Mouse (Mus musculus) liver, embryonic 15.5 days (tissue): ENCODE measurements around the gene Atg7. TPM values are rescaled to one million over a fixed set of nuclear protein-coding genes. Genes with fewer than 3 reads are reported as not detected.
A peak's percentile ranks its signal among the peaks of the same experiment; 100 is the strongest.

Experiments
- ATAC-seq: fragments of 200-750 bp; cut with Nextera tagmentation; 2 replicates; pipeline ENCODE4 v1.8.0; 2017; ENCODE audit warnings: moderate number of reproducible peaks, mild to moderate bottlenecking, moderate library complexity; ENCODE audit not compliant: insufficient read depth
- H3K27ac ChIP-seq: fragments of 300-500 bp; sonication (generic); replicated peaks from 2 replicates; pipeline ENCODE4 v1.5.1; 2015; ENCODE audit warnings: mild to moderate bottlenecking, inconsistent platforms
- H3K27me3 ChIP-seq: fragments of 300-500 bp; sonication (generic); 2 replicates; pipeline ENCODE4 v1.6.1; 2015; ENCODE audit warnings: mild to moderate bottlenecking, inconsistent platforms
- H3K36me3 ChIP-seq: fragments of 300-500 bp; sonication (generic); replicated peaks from 2 replicates; pipeline ENCODE4 v1.6.1; 2015; ENCODE audit warnings: moderate library complexity, mild to moderate bottlenecking, inconsistent platforms
- H3K4me1 ChIP-seq: fragments of 300-500 bp; sonication (generic); replicated peaks from 2 replicates; pipeline ENCODE4 v1.6.1; 2015; ENCODE audit warnings: inconsistent platforms
- H3K4me2 ChIP-seq: fragments of 300-500 bp; sonication (generic); 2 replicates; pipeline ENCODE4 v1.6.1; 2015; ENCODE audit warnings: moderate library complexity, mild to moderate bottlenecking, inconsistent platforms
- H3K4me3 ChIP-seq: fragments of 300-500 bp; sonication (generic); replicated peaks from 2 replicates; pipeline ENCODE4 v1.5.1; 2015; ENCODE audit warnings: mild to moderate bottlenecking, inconsistent platforms
- H3K9ac ChIP-seq: fragments of 300-500 bp; sonication (generic); 2 replicates; pipeline ENCODE4 v1.6.1; 2015; ENCODE audit warnings: moderate library complexity, mild to moderate bottlenecking, inconsistent platforms
- H3K9me3 ChIP-seq: fragments of 300-500 bp; sonication (generic); replicated peaks from 2 replicates; pipeline ENCODE4 v1.6.1; 2016; ENCODE audit warnings: inconsistent platforms
- WGBS: fragments of 180-500 bp; shearing (Covaris S2); methylation state at CpG from one replicate; pipeline ENCODE4 v1.1.7; 2015; ENCODE audit warnings: mixed read lengths; ENCODE audit not compliant: insufficient replicate concordance; 5-methylcytosine and 5-hydroxymethylcytosine counted together
- polyA plus RNA-seq: library from polyadenylated mRNA; unstranded; fragments of >200 nt; fragmentation: Nextera tagmentation; extraction: Ambion mirVana; gene quantifications from 2 replicates; pipeline ENCODE4 v1.2.1, GENCODE M21; 2015

Atg7 gene
- polyA plus RNA-seq, 1 experiment from 2014 or later = 12.5 TPM

DNA sequence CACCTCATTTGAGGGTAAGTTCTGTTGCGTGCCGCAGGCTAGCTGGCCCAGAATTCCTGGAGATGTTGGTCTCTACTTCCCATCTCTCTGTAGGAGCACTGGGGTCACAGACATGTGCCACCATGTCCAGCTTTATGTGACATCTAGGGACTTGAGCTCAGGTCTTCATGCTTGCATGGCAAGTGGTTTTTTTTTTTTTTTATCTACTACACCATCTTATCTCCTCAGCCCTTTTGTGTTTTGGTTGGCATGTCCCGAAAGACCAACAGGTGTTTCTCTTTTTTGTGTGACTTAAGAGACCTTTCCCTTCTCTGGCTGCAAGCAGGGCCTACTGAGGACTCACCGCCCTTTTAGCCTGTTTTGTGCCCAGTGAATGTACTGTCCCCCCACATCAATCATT lies 213.6 kb downstream of the Atg7 start:
- H3K4me3 ChIP-seq = no peak overlapping the region
- WGBS = 64% methylated on average over 4 of the region's 4 CpGs
- H3K9ac ChIP-seq = no peak overlapping the region
- H3K4me1 ChIP-seq = no peaks in the 10 kb centered on the region
- no peaks in the 10 kb centered on the region for H3K9me3 ChIP-seq
- no peak for ATAC-seq
- H3K27me3 ChIP-seq = no peaks in the 10 kb centered on the region
- no peak overlapping the region for H3K4me2 ChIP-seq
- H3K27ac ChIP-seq = no peak overlapping the region
- H3K36me3 ChIP-seq = peaks cover 21% of the 10 kb centered on the region

DNA sequence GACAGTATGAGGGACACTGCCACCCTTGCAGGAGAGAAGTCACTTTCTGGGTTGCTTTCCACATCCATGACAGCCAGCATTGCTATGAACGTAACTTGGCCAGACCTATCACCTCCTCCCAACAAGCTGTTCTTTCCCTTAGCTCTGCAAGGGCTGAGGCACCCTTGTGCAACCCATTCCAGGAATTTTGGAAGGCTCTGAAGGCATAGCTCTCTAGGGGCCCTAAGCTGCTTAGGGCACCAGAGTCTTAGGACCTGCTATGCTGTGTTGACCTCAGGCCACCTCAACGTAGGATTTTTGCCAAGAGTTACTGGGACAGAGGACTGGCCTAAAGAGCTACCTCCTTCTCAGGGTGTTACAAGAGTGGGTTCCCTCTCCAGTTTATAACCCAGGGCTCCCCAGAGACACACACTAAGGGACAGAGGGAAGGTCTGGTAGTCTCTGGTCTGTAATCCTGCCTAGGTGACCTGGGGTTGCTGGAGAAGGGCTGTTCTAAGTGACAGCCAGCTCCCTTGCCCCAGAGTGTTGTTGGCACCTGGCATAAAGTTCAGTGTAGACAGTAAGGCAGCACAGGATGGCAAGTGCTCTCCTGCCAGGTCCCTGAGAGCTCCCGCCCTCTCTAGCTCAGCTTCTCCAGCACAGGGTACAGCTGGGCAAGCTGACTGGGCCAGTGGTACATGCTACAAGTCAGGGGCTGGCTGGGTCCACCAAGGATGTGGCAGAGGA lies 215.3 kb downstream of the Atg7 start:
- Histone ChIP-seq H3K9ac (no peak overlapping the region), H3K9me3 (no peaks in the 10 kb centered on the region), H3K36me3 (peaks cover 34% of the 10 kb centered on the region), H3K27me3 (no peaks in the 10 kb centered on the region), H3K4me2 (no peak overlapping the region), H3K4me1 (no peaks in the 10 kb centered on the region), H3K4me3 (no peak overlapping the region), H3K27ac (no peak overlapping the region)
- ATAC-seq = no peak
- 58% methylated on average over 3 of the region's 3 CpGs for WGBS

DNA sequence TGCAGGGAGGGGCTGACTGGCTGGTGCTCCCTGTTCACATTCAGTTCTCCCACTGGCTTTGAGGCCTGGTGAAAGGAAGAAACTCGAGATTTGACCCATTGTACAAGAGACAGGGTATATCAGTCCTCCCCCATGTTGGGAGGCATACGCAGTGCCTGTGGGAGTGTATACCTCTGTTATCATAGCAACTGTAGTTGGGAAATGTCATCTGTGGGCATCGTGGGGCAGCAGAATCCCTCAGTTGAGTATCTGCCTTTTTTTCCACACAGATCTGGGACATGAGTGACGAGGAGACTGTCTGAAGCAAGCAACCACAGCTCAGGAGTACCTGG lies 215.8 kb downstream of the Atg7 start:
- H3K9ac ChIP-seq = no peak overlapping the region
- peaks cover 34% of the 10 kb centered on the region for H3K36me3 ChIP-seq
- ATAC-seq = no peak
- 51% methylated on average over 4 of the region's 4 CpGs for WGBS
- no peaks in the 10 kb centered on the region for H3K27me3 ChIP-seq
- no peak overlapping the region for H3K27ac ChIP-seq
- H3K4me1 ChIP-seq = no peaks in the 10 kb centered on the region
- no peaks in the 10 kb centered on the region for H3K9me3 ChIP-seq
- no peak overlapping the region for H3K4me3 ChIP-seq
- no peak overlapping the region for H3K4me2 ChIP-seq

DNA sequence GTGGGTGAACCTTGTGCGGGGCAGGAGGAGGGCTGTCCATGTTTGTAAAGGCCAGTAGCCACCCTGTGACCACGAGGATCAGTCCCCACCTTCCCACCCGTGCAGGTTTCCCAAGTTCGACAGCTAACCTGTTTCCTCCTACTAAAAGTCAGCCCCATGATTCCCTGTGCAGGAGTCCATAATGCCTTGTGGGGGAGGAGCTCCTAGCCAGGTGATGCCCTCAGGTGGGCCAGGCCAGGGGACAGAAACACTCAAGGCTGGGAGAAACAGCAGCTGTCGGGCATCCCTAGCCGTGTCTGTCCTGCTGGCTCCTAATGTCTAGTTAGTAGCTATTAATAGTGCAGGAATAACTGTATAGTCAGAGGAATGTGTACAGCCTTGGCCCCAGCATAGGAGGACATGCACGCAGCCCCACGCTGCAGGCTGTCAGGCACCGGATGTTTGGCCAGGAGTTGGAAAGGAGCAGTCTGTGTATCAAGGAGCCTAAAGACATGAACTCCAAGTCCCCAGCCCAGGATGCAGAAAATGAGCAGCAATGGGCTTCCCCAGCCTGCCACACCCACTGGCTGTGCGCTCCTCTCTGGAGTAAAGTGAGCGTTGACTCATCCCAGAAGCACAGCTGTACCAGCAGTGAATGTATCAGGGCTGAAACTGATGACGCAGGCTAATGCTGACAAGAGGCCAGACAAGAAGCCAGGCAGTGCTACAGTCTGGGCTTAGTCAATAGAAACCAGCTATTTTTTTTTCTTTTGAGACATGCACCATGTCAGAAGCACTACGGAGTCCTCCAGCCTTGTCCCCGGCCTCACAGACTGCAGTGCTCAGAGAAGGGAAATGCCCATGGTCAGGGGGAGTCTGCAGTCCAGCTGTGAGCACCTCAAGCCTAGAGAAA lies 218.0 kb downstream of the Atg7 start:
- Histone ChIP-seq H3K4me3 (no peak overlapping the region), H3K36me3 (peaks cover 34% of the 10 kb centered on the region), H3K27me3 (no peaks in the 10 kb centered on the region), H3K9ac (no peak overlapping the region), H3K4me2 (no peak overlapping the region), H3K4me1 (no peaks in the 10 kb centered on the region), H3K27ac (no peak overlapping the region), H3K9me3 (no peaks in the 10 kb centered on the region)
- peak; percentile 14; the same call in 1 of the 2 replicates for ATAC-seq
- 77% methylated on average over 14 of the region's 14 CpGs for WGBS

DNA sequence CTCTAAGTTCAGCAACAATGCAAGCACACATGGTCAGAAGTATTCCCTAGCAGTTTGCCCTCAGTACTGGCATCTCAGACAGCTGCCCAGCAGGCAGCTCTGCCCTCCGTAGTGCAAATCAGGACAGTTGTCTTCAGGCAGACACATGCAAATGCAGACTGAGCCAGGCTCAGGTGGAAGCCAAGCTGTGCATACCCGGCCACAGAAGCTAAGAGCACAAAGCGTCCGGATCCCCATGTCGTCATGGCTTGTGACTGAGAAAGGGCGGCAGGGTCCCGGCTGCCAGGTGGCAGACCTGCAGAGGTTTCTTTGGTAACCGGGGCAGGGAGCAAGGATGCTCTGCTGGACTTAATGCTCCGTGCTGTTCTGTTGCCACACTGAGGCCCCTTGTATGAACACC lies 218.7 kb downstream of the Atg7 start:
- H3K27me3 ChIP-seq = no peaks in the 10 kb centered on the region
- H3K9me3 ChIP-seq = no peaks in the 10 kb centered on the region
- H3K27ac ChIP-seq = no peak overlapping the region
- H3K4me3 ChIP-seq = no peak overlapping the region
- H3K4me2 ChIP-seq = no peak overlapping the region
- H3K4me1 ChIP-seq = 0 out of 2 replicates have a peak, but pooled peaks cover 1% of the 10 kb centered on the region
- peaks cover 34% of the 10 kb centered on the region for H3K36me3 ChIP-seq
- H3K9ac ChIP-seq = no peak overlapping the region
- ATAC-seq = no peak
- WGBS = 82% methylated on average over 9 of the region's 9 CpGs

DNA sequence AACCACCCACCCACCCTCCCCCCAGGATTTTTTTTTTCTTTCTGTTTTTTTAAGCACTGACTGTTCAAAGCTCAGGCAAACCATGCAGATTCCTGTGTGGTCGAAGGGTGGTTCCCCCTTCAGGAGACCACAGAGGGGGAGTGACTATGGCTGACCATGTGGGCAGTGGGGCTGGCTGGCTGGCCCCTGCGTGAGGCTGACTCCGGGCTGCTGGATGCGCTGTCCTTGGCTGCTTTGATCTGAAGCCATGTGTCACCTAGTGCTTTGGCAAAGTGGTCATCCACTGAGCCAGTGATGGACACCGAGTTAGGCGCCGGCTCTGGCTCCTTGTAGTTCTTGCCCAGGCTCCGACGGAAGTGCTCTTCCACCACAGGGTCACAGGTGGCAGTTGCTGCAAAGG lies 219.1 kb downstream of the Atg7 start:
- 0 out of 2 replicates have a peak, but pooled peaks cover 3% of the 10 kb centered on the region for H3K4me1 ChIP-seq
- peaks cover 34% of the 10 kb centered on the region for H3K36me3 ChIP-seq
- no peak for ATAC-seq
- H3K27ac ChIP-seq = no peak overlapping the region
- no peaks in the 10 kb centered on the region for H3K27me3 ChIP-seq
- WGBS = 76% methylated on average over 9 of the region's 9 CpGs
- no peak overlapping the region for H3K4me2 ChIP-seq
- H3K4me3 ChIP-seq = no peak overlapping the region
- no peaks in the 10 kb centered on the region for H3K9me3 ChIP-seq
- H3K9ac ChIP-seq = no peak overlapping the region

DNA sequence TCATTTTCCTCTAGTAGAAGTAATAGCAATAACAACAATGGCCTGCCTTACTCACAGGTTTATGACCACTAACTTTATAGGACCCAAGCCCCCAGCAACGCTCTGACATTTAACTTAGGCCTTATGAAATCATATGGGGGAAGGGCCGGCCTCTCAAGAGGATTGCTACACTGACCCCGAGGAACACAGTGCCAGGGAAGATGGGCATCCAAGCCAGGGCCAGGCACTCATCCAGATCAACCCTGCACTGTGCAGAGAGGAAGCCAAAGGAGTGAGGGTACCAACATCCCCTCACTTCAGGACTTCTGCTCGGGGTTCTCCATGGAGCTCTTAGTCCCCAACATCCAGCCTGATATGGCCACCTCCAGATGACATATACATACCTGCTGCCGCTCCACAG lies 220.6 kb downstream of the Atg7 start:
- Histone ChIP-seq H3K4me3 (no peak overlapping the region), H3K9me3 (no peaks in the 10 kb centered on the region), H3K36me3 (peaks cover 34% of the 10 kb centered on the region), H3K4me2 (no peak overlapping the region), H3K27me3 (no peaks in the 10 kb centered on the region), H3K9ac (no peak overlapping the region), H3K27ac (no peak overlapping the region), H3K4me1 (0 out of 2 replicates have a peak, but pooled peaks cover 3% of the 10 kb centered on the region)
- no peak for ATAC-seq
- WGBS = 74% methylated on average over 5 of the region's 5 CpGs

DNA sequence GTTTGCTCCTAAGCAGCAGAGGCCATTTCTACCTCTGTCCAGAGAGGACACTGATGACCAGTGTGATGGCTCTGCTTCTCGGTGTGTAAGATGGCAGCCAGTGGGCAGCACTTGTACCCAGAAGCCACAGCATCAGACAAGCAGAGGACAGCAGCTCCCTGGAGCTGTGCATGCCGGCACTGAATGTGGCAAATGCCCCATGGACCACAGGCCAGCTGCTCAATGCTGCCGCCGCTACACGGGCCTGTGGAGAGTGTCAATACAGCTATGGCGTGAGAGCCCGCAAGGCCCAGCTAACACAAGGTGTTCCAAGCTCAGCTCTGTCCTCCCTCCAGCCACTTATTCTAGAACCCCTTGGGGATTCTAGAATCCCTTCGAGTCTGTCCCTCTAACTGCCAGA lies 221.5 kb downstream of the Atg7 start:
- Histone ChIP-seq H3K4me2 (no peak overlapping the region), H3K4me1 (peaks cover 9% of the 10 kb centered on the region; the same call in 1 of the 2 replicates), H3K9me3 (no peaks in the 10 kb centered on the region), H3K27ac (no peak overlapping the region), H3K9ac (no peak overlapping the region), H3K36me3 (peaks cover 31% of the 10 kb centered on the region), H3K27me3 (no peaks in the 10 kb centered on the region), H3K4me3 (no peak overlapping the region)
- ATAC-seq = no peak
- 82% methylated on average over 8 of the region's 8 CpGs for WGBS

DNA sequence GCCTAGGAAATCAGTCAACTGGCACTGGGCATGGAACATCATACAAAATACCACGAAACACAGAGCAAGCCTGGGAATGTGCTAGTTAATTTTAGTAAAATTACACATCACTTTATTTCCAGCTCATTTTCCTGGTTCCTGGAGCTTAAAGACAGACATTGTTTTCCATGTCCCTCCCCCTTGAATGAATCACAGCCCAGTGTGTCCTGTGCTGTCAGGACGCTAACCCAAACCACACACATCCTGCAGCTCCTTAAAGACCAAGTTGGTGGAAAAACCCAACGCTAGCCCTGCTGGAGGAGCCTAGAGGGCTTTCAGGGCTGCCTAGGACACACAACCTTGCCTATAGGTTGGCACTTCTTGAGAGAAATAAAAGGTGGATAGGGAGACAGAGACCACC lies 223.2 kb downstream of the Atg7 start:
- no peak overlapping the region for H3K4me3 ChIP-seq
- no peaks in the 10 kb centered on the region for H3K9me3 ChIP-seq
- H3K4me1 ChIP-seq = peaks cover 9% of the 10 kb centered on the region
- no peak for ATAC-seq
- H3K27me3 ChIP-seq = no peaks in the 10 kb centered on the region
- no peak overlapping the region for H3K4me2 ChIP-seq
- no peak overlapping the region for H3K9ac ChIP-seq
- peaks cover 22% of the 10 kb centered on the region for H3K36me3 ChIP-seq
- no peak overlapping the region for H3K27ac ChIP-seq
- 53% methylated on average over 3 of the region's 3 CpGs for WGBS

DNA sequence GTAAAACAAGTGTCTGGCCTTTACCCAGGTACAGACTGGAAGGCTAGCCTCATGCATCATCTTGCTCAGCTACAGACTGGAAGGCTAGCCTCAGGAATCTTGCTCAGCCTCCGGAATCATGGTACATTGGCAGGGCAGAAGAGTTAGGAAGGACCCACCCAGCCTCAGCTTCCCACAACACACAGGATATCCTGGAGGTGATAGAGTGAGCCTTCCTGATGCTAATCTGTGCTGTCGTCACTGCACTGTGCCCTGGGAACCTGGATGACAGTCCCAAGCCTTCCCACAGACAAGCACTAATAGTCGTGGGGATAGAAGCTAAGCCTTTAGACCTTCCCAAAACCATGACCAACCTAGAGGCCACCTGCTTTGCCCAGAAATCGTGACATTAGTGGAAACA lies 223.7 kb downstream of the Atg7 start:
- Histone ChIP-seq H3K4me1 (peaks cover 9% of the 10 kb centered on the region), H3K9ac (no peak overlapping the region), H3K4me3 (no peak overlapping the region), H3K36me3 (peaks cover 22% of the 10 kb centered on the region), H3K9me3 (no peaks in the 10 kb centered on the region), H3K27me3 (no peaks in the 10 kb centered on the region), H3K4me2 (no peak overlapping the region), H3K27ac (no peak overlapping the region)
- no peak for ATAC-seq
- WGBS = 34% methylated on average over 4 of the region's 4 CpGs

DNA sequence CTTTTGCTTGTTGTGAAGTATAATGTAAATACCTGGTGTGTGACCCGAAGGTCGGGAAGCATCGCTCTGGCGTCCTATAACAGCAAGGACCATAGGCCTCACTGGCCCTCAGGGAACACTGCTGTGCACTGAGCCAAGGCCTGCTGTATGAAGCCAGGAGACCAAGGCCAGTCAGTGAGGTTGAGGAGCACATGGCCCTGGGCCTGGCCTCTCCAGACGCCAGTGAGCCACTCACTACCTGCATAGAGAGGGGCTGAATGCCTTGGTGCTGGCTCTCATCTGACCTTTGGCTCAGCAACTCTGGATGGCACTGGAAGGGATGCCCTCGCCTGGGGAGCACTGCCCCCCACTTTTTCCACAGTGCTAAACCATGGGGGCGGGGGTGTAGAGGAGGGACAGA lies 225.8 kb downstream of the Atg7 start:
- Histone ChIP-seq H3K36me3 (peaks cover 10% of the 10 kb centered on the region; the same call in 1 of the 2 replicates), H3K4me2 (no peak overlapping the region), H3K27ac (no peak overlapping the region), H3K27me3 (no peaks in the 10 kb centered on the region), H3K9ac (no peak overlapping the region), H3K4me1 (peaks cover 21% of the 10 kb centered on the region), H3K9me3 (no peaks in the 10 kb centered on the region), H3K4me3 (no peak overlapping the region)
- ATAC-seq = no peak
- WGBS = 62% methylated on average over 7 of the region's 7 CpGs
